ENCODE assay signal across 11 mouse cellular contexts in the genomic region with DNA sequence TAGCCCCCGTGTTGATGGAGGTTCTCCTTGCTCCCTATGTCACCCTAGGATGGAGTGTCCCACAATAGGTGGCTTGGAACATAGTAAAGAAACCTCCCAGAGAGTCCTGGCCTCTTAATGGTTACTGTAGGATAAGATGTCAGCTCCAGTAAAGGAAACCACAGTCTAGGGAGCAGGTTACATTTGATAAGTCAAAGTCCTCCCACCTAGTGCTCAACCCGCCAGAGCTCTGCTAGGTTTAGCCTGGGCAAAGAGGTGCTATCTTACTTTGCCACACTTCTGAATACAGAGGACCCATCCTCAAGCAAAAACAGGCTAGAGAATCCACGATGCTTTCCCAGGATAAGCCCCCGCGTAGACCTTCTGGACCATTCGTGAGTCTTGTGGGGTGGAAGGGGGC. TPM values are rescaled to one million over a fixed set of nuclear protein-coding genes. Genes with fewer than 3 reads are reported as not detected.
DNase-seq lines count a peak whose midpoint lies in the region; ATAC-seq and TF ChIP-seq lines count a peak whose summit lies in the region.
"Had no signal": no experiment of that assay in that cellular context is flagged by ENCODE, and none has a peak within 500 bp of the region (broad histone marks: within the 10 kb centered on the region; RNA-seq: fewer than 3 reads in every experiment).

No protein-coding gene starts in this region.

- H3K9me3 ChIP-seq in lung, embryonic 15.5 days = no peaks in the 10 kb centered on the region
- H3K9me3 ChIP-seq in limb, embryonic 10.5 days (replicated peaks) = no peaks in the 10 kb centered on the region
- H3K9me3 ChIP-seq in neural tube, embryonic 15.5 days (replicated peaks) = no peaks in the 10 kb centered on the region

- no peak for TF ChIP-seq CTCF in heart, adult 2 months (IDR thresholded peaks at IDR 0.05)

- H3K36me3 ChIP-seq in heart, adult 2 months (ENCODE audit: control insufficient read depth, insufficient read depth, low read length) = no peaks in the 10 kb centered on the region
- no peaks in the 10 kb centered on the region for H3K36me3 ChIP-seq in lung, embryonic 15.5 days
- no peaks in the 10 kb centered on the region for H3K36me3 ChIP-seq in limb, embryonic 10.5 days
- no peaks in the 10 kb centered on the region for H3K36me3 ChIP-seq in neural tube, embryonic 15.5 days

- 82% methylated on average over 6 of the region's 6 CpGs for WGBS in heart, adult 2 months
- WGBS in lung, embryonic 15.5 days = 77% methylated on average over 6 of the region's 6 CpGs
- 89% methylated on average over 6 of the region's 6 CpGs for WGBS in limb, embryonic 10.5 days
- WGBS in neural tube, embryonic 15.5 days = 95% methylated on average over 6 of the region's 6 CpGs

- no peaks in the 10 kb centered on the region for H3K27me3 ChIP-seq in heart, adult 2 months (ENCODE audit: control insufficient read depth, insufficient read depth, low read length)
- H3K27me3 ChIP-seq in lung, embryonic 15.5 days = no peaks in the 10 kb centered on the region
- no peaks in the 10 kb centered on the region for H3K27me3 ChIP-seq in limb, embryonic 10.5 days (ENCODE audit: low read depth, poor library complexity, severe bottlenecking)
- H3K27me3 ChIP-seq in neural tube, embryonic 15.5 days (replicated peaks) = peaks cover 8% of the 10 kb centered on the region; the same call in 1 of the 2 replicates

- H3K79me2 ChIP-seq in heart, adult 2 months (replicated peaks; ENCODE audit: control insufficient read depth, insufficient read depth, low read length) = no peaks in the 10 kb centered on the region

- DNase-seq in heart, adult 2 months = no peak
- DNase-seq in heart, postnatal 25 days (ENCODE audit: low spot score) = no peak
- no peak for DNase-seq in lung, postnatal 4 days
- no peak for DNase-seq in limb, embryonic 10.5 days (ENCODE audit: low spot score)
- no peak for DNase-seq in thymus, postnatal 10 days (ENCODE audit: low spot score in 2 of 2)
- no peak for DNase-seq in left cerebral cortex, adult 8-10 months (ENCODE audit: low spot score in 2 of 2)

- peak overlapping the region; percentile 77; the same call in 1 of the 2 replicates for H3K4me3 ChIP-seq in heart, adult 2 months
- H3K4me3 ChIP-seq in lung, embryonic 15.5 days = peak overlapping the region; percentile 0; the same call in 1 of the 2 replicates
- H3K4me3 ChIP-seq in limb, embryonic 10.5 days = no peak overlapping the region
- H3K4me3 ChIP-seq in neural tube, embryonic 15.5 days (replicated peaks) = no peak overlapping the region
- H3K4me3 ChIP-seq: left cerebral cortex, adult 2 months had no signal

- no peak for ATAC-seq in lung, embryonic 15.5 days (ENCODE audit: borderline replicate concordance, extremely low read depth, low FRiP score, low TSS enrichment)
- no peak for ATAC-seq in neural tube, embryonic 15.5 days (ENCODE audit: low FRiP score)

- peak overlapping the region; percentile 78 for H3K4me2 ChIP-seq in lung, embryonic 15.5 days
- H3K4me2 ChIP-seq in neural tube, embryonic 15.5 days = peak overlapping the region; percentile 78

- no peak overlapping the region for H3K9ac ChIP-seq in heart, adult 2 months (ENCODE audit: low read depth, low read length)
- no peak overlapping the region for H3K9ac ChIP-seq in lung, embryonic 15.5 days
- no peak overlapping the region for H3K9ac ChIP-seq in neural tube, embryonic 15.5 days (replicated peaks)

- no peak overlapping the region; the same call in 1 of the 2 replicates for H3K27ac ChIP-seq in heart, adult 2 months
- H3K27ac ChIP-seq in lung, embryonic 15.5 days = no peak overlapping the region
- 0 out of 2 replicates have a peak overlapping the region, but pooled peaks have one; percentile 87 for H3K27ac ChIP-seq in limb, embryonic 10.5 days
- no peak overlapping the region for H3K27ac ChIP-seq in neural tube, embryonic 15.5 days (replicated peaks)
- H3K27ac ChIP-seq: left cerebral cortex, adult 2 months had no signal

- TF ChIP-seq EP300 in heart, adult 2 months (IDR thresholded peaks at IDR 0.05; ENCODE audit: insufficient read depth, low read depth, low read length) = no peak

- TF ChIP-seq POLR2A in heart, adult 2 months (IDR thresholded peaks at IDR 0.05; ENCODE audit: insufficient read depth, low read depth, low read length) = no peak

- intact Hi-C loops in heart, adult 2 months (cut with DNase I) = loop anchor here (2.0 kb wide), 1 partner anchor 42 kb away; a partner anchor contains a TSS
- intact Hi-C loops in heart, postnatal 25 days (cut with DNase I) = loop anchor here (2.0 to 10.0 kb wide), 3 partner anchors 72 to 224 kb away; a partner anchor contains a TSS

- peaks cover 5% of the 10 kb centered on the region for H3K4me1 ChIP-seq in heart, adult 2 months (ENCODE audit: control insufficient read depth, insufficient read depth, low read length)
- peaks cover 67% of the 10 kb centered on the region for H3K4me1 ChIP-seq in lung, embryonic 15.5 days
- H3K4me1 ChIP-seq in limb, embryonic 10.5 days = peaks cover 55% of the 10 kb centered on the region
- H3K4me1 ChIP-seq in neural tube, embryonic 15.5 days = peaks cover 39% of the 10 kb centered on the region

RNA-seq across cellular contexts. Expression of a gene that starts 1.1 kb away (rescaled TPM):
- total RNA-seq in heart, adult 2 months (2021) = not detected
- polyA plus RNA-seq in heart, adult 2 months (2012; rRNA removed) = not detected in 2 replicates
- total RNA-seq in heart, postnatal 25 days (2021) = not detected
- not detected in 2 replicates for polyA plus RNA-seq in lung, embryonic 15.5 days (2015; fragmentation: Nextera tagmentation; extraction: Ambion mirVana)
- polyA plus RNA-seq in limb, embryonic 10.5 days (2016; fragmentation: Nextera tagmentation; extraction: Ambion mirVana) = not detected in 2 replicates
- polyA plus RNA-seq in neural tube, embryonic 15.5 days (2015; fragmentation: Nextera tagmentation; extraction: Ambion mirVana) = not detected in 2 replicates
- total RNA-seq in left cerebral cortex, adult 8-10 months (2022) = not detected
- total RNA-seq: hematopoietic stem cell, adult 5-6 weeks; left cerebral cortex, adult 2 months had no signal
- polyA plus RNA-seq: neural tube, embryonic 11.5 days had no signal

RNA-seq across cellular contexts. Expression of a gene that starts 2.3 kb away (rescaled TPM):
- total RNA-seq in heart, adult 2 months (2021) = 1 to 10 TPM; 2.3 to 2.6 TPM
- polyA plus RNA-seq in heart, adult 2 months (2012; rRNA removed) = 2.9 TPM in 2 replicates
- 1 to 10 TPM; 2.5 to 3.5 TPM for total RNA-seq in heart, postnatal 25 days (2021)
- 8.1 and 8.6 TPM in 2 replicates for polyA plus RNA-seq in lung, embryonic 15.5 days (2015; fragmentation: Nextera tagmentation; extraction: Ambion mirVana)
- polyA plus RNA-seq in limb, embryonic 10.5 days (2016; fragmentation: Nextera tagmentation; extraction: Ambion mirVana) = 6.1 and 6.4 TPM in 2 replicates
- polyA plus RNA-seq in neural tube, embryonic 15.5 days (2015; fragmentation: Nextera tagmentation; extraction: Ambion mirVana) = 2.1 and 3.2 TPM in 2 replicates
- 1 to 10 TPM; 1.0 to 2.0 (median 1.2) TPM for total RNA-seq in left cerebral cortex, adult 8-10 months (2022)

RNA-seq across cellular contexts. Expression of a gene that starts 16.4 kb away (rescaled TPM):
- 1 to 10 TPM in 1 of 2 experiments, under 1 TPM in 1; 0.65 to 1.1 TPM for total RNA-seq in heart, adult 2 months (2021)
- polyA plus RNA-seq in heart, adult 2 months (2012; rRNA removed) = 1.7 and 3.3 TPM in 2 replicates
- 1 to 10 TPM in 1 of 2 experiments, under 1 TPM in 1; 0.88 to 1.1 TPM for total RNA-seq in heart, postnatal 25 days (2021)
- 1.4 and 5.0 TPM in 2 replicates for polyA plus RNA-seq in lung, embryonic 15.5 days (2015; fragmentation: Nextera tagmentation; extraction: Ambion mirVana)
- polyA plus RNA-seq in limb, embryonic 10.5 days (2016; fragmentation: Nextera tagmentation; extraction: Ambion mirVana) = 0.93 and 1.7 TPM in 2 replicates
- polyA plus RNA-seq in neural tube, embryonic 15.5 days (2015; fragmentation: Nextera tagmentation; extraction: Ambion mirVana) = 0.40 and 16.3 TPM in 2 replicates
- not detected for total RNA-seq in left cerebral cortex, adult 8-10 months (2022)
- total RNA-seq: left cerebral cortex, adult 2 months had no signal

RNA-seq across cellular contexts. Expression of a gene that starts 20.4 kb away (rescaled TPM):
- not detected for total RNA-seq in heart, adult 2 months (2021)
- polyA plus RNA-seq in heart, adult 2 months (2012; rRNA removed) = 0.20 and 0.68 TPM in 2 replicates
- under 1 TPM in 1 of 2 experiments, not detected in 1; 0.14 TPM for total RNA-seq in heart, postnatal 25 days (2021)
- polyA plus RNA-seq in lung, embryonic 15.5 days (2015; fragmentation: Nextera tagmentation; extraction: Ambion mirVana) = 9.2 and 9.6 TPM in 2 replicates
- polyA plus RNA-seq in limb, embryonic 10.5 days (2016; fragmentation: Nextera tagmentation; extraction: Ambion mirVana) = 1.1 TPM in 2 replicates
- 0.19 and 1.9 TPM in 2 replicates for polyA plus RNA-seq in neural tube, embryonic 15.5 days (2015; fragmentation: Nextera tagmentation; extraction: Ambion mirVana)
- total RNA-seq in left cerebral cortex, adult 8-10 months (2022) = under 1 TPM in 3 of 4 experiments, not detected in 1; 0.26 to 0.46 (median 0.30) TPM

RNA-seq across cellular contexts. Expression of a gene that starts 21.8 kb away (rescaled TPM):
- total RNA-seq in heart, adult 2 months (2021) = under 1 TPM; 0.23 to 0.34 TPM
- 0.15 and 0.41 TPM in 2 replicates for polyA plus RNA-seq in heart, adult 2 months (2012; rRNA removed)
- total RNA-seq in heart, postnatal 25 days (2021) = under 1 TPM; 0.17 to 0.23 TPM
- 11.9 and 13.0 TPM in 2 replicates for polyA plus RNA-seq in lung, embryonic 15.5 days (2015; fragmentation: Nextera tagmentation; extraction: Ambion mirVana)
- polyA plus RNA-seq in limb, embryonic 10.5 days (2016; fragmentation: Nextera tagmentation; extraction: Ambion mirVana) = 20.2 and 25.8 TPM in 2 replicates
- polyA plus RNA-seq in neural tube, embryonic 15.5 days (2015; fragmentation: Nextera tagmentation; extraction: Ambion mirVana) = 6.3 and 6.5 TPM in 2 replicates
- 1 to 10 TPM in 1 of 4 experiments, under 1 TPM in 3; 0.39 to 1.1 (median 0.56) TPM for total RNA-seq in left cerebral cortex, adult 8-10 months (2022)

Comparison
In these comparisons a context has a peak if more than half of its experiments do, and no peak if none do; other contexts are left out.
1. H3K4me3 ChIP-seq: peak in heart, adult 2 months (single experiment) and lung, embryonic 15.5 days (single experiment); none in limb, embryonic 10.5 days (single experiment) and neural tube, embryonic 15.5 days (single experiment).